Mouse (Mus musculus) kidney, embryonic 15.5 days (tissue): ENCODE data around the gene Znrd1. TPM values are rescaled to one million over a fixed set of nuclear protein-coding genes. Genes with fewer than 3 reads are reported as not detected.
"Not testable (repeated sequence)": the region's sequence is repeated elsewhere in the genome, so short reads cannot be mapped to it uniquely, and the experiment has no call there.

Source experiments
- ATAC-seq: fragments of 200-750 bp; cut with Nextera tagmentation; replicated peaks from 2 replicates; pipeline ENCODE4 v1.8.0; 2017; ENCODE audit warnings: moderate TSS enrichment; ENCODE audit not compliant: low FRiP score
- H3K27ac ChIP-seq: fragments of 300-500 bp; sonication (generic); 2 replicates; pipeline ENCODE4 v1.5.1; 2015; ENCODE audit warnings: mild to moderate bottlenecking, inconsistent platforms
- H3K27me3 ChIP-seq: fragments of 300-500 bp; sonication (generic); 2 replicates; pipeline ENCODE4 v1.6.1; 2015; ENCODE audit warnings: inconsistent platforms
- H3K36me3 ChIP-seq: fragments of 300-500 bp; sonication (generic); 2 replicates; pipeline ENCODE4 v1.6.1; 2015; ENCODE audit warnings: inconsistent platforms
- H3K4me1 ChIP-seq: fragments of 300-500 bp; sonication (generic); 2 replicates; pipeline ENCODE4 v1.6.1; 2015; ENCODE audit warnings: inconsistent platforms
- H3K4me2 ChIP-seq: fragments of 300-500 bp; sonication (generic); 2 replicates; pipeline ENCODE4 v1.6.1; 2015; ENCODE audit warnings: moderate library complexity, mild to moderate bottlenecking, inconsistent platforms
- H3K4me3 ChIP-seq: fragments of 300-500 bp; sonication (generic); replicated peaks from 2 replicates; pipeline ENCODE4 v1.5.1; 2015; ENCODE audit warnings: mild to moderate bottlenecking, inconsistent platforms
- H3K9ac ChIP-seq: fragments of 300-500 bp; sonication (generic); 2 replicates; pipeline ENCODE4 v1.6.1; 2015; ENCODE audit warnings: mild to moderate bottlenecking, inconsistent platforms
- H3K9me3 ChIP-seq: fragments of 300-500 bp; sonication (generic); replicated peaks from 2 replicates; pipeline ENCODE4 v1.6.1; 2016; ENCODE audit warnings: inconsistent platforms
- WGBS: fragments of 180-500 bp; shearing (Covaris S2); methylation state at CpG from one replicate; pipeline ENCODE4 v1.1.7; 2015; ENCODE audit warnings: mixed read lengths; 5-methylcytosine and 5-hydroxymethylcytosine counted together
- polyA plus RNA-seq: library from polyadenylated mRNA; unstranded; fragments of >200 nt; fragmentation: Nextera tagmentation; extraction: Ambion mirVana; gene quantifications from 2 replicates; pipeline ENCODE4 v1.2.1, GENCODE M21; 2015

The Znrd1 gene
- polyA plus RNA-seq, 1 experiment from 2014 or later, result 93.2 TPM

GRCm38 (mm10) chr17:36990630-36991029 lies 32.3 kb upstream of the Znrd1 start:
- 92% methylated on average over 6 of the region's 6 CpGs for WGBS
- H3K9me3 ChIP-seq, H3K9ac ChIP-seq, H3K4me3 ChIP-seq, H3K27ac ChIP-seq, H3K36me3 ChIP-seq, ATAC-seq, H3K4me2 ChIP-seq, H3K4me1 ChIP-seq: not testable (repeated sequence)
- H3K27me3 ChIP-seq, result peaks cover 27% of the 10 kb centered on the region

- peak within 1 kb of the TSS; percentile 44 for H3K4me2 ChIP-seq
- H3K36me3 ChIP-seq, result no peaks in the 10 kb centered on the region
- peaks cover 27% of the 10 kb centered on the region for H3K27me3 ChIP-seq
- no peak within 1 kb of the TSS for H3K27ac ChIP-seq
- no peak for ATAC-seq
- H3K4me3 ChIP-seq, result peak within 1 kb of the TSS; percentile 21
- no peaks in the 10 kb centered on the region for H3K9me3 ChIP-seq
- H3K9ac ChIP-seq, result no peak within 1 kb of the TSS
- peaks cover 4% of the 10 kb centered on the region; the same call in 1 of the 2 replicates for H3K4me1 ChIP-seq
- 21% methylated on average over 5 of the region's 5 CpGs for WGBS
Measured at GRCm38 (mm10) chr17:36989437-36989836, 31.1 kb upstream of the Znrd1 start, which contains the start of gene H2-M5. H2-M5 (minus strand) TSS chr17:36989537.

- ATAC-seq, result 0 out of 2 replicates have a peak, but pooled peaks have one; percentile 33
- 6% methylated on average over 24 of the region's 24 CpGs for whole genome bisulfite sequencing
Measured at GRCm38 (mm10) chr17:36988475-36988874, 30.1 kb upstream of the Znrd1 start.

GRCm38 (mm10) chr17:36982253-36983155 lies 24.1 kb upstream of the Znrd1 start:
- peaks cover 8% of the 10 kb centered on the region for H3K27me3 ChIP-seq
- WGBS, result 33% methylated on average over 5 of the region's 5 CpGs
- no peaks in the 10 kb centered on the region for H3K9me3 ChIP-seq
- ATAC-seq, result no peak; the same call in 1 of the 2 replicates
- no peak overlapping the region for H3K27ac ChIP-seq
- peaks cover 21% of the 10 kb centered on the region for H3K4me1 ChIP-seq
- H3K4me3 ChIP-seq, result no peak overlapping the region
- no peak overlapping the region for H3K9ac ChIP-seq
- no peak overlapping the region for H3K4me2 ChIP-seq
- H3K36me3 ChIP-seq, result no peaks in the 10 kb centered on the region

More at GRCm38 (mm10) chr17:36988475-36988874, 30.1 kb upstream of the Znrd1 start:
- Histone ChIP-seq H3K36me3 (no peaks in the 10 kb centered on the region), H3K4me3 (peak overlapping the region; percentile 21), H3K9me3 (no peaks in the 10 kb centered on the region), H3K4me1 (peaks cover 4% of the 10 kb centered on the region; the same call in 1 of the 2 replicates), H3K9ac (no peak overlapping the region), H3K27me3 (peaks cover 27% of the 10 kb centered on the region), H3K27ac (no peak overlapping the region), H3K4me2 (peak overlapping the region; percentile 44)

GRCm38 (mm10) chr17:36981845-36982244 lies 23.5 kb upstream of the Znrd1 start:
- Histone ChIP-seq H3K27me3 (peaks cover 4% of the 10 kb centered on the region), H3K4me3 (peak overlapping the region; percentile 22), H3K36me3 (no peaks in the 10 kb centered on the region), H3K4me2 (peak overlapping the region; percentile 54), H3K27ac (no peak overlapping the region), H3K4me1 (peaks cover 21% of the 10 kb centered on the region), H3K9ac (no peak overlapping the region), H3K9me3 (no peaks in the 10 kb centered on the region)
- WGBS, result 3% methylated on average over 4 of the region's 4 CpGs
- ATAC-seq, result no peak

- no peak within 1 kb of the TSS for H3K27ac ChIP-seq
- H3K4me3 ChIP-seq, result peak within 1 kb of the TSS; percentile 22
Measured at GRCm38 (mm10) chr17:36981221-36981813, 23.0 kb upstream of the Znrd1 start, which contains the start of gene 2410137M14Rik. 2410137M14Rik (minus strand) TSS chr17:36981237.

GRCm38 (mm10) chr17:36973271-36973787 lies 15.0 kb upstream of the Znrd1 start:
- H3K27me3 ChIP-seq, result no peaks in the 10 kb centered on the region
- 57% methylated on average over 8 of the region's 8 CpGs for WGBS
- H3K4me3 ChIP-seq, result no peak overlapping the region
- H3K4me2 ChIP-seq, result no peak overlapping the region
- H3K36me3 ChIP-seq, result no peaks in the 10 kb centered on the region
- no peak for ATAC-seq
- no peak overlapping the region for H3K9ac ChIP-seq
- no peaks in the 10 kb centered on the region for H3K4me1 ChIP-seq
- no peaks in the 10 kb centered on the region for H3K9me3 ChIP-seq
- H3K27ac ChIP-seq, result no peak overlapping the region

More at GRCm38 (mm10) chr17:36981221-36981813, 23.0 kb upstream of the Znrd1 start, which contains the start of gene 2410137M14Rik:
- no peaks in the 10 kb centered on the region for H3K9me3 ChIP-seq
- peaks cover 4% of the 10 kb centered on the region for H3K27me3 ChIP-seq
- ATAC-seq, result peak; percentile 54
- 8% methylated on average over 18 of the region's 18 CpGs for WGBS
- peaks cover 21% of the 10 kb centered on the region for H3K4me1 ChIP-seq
- no peak within 1 kb of the TSS for H3K9ac ChIP-seq
- H3K36me3 ChIP-seq, result no peaks in the 10 kb centered on the region
- peak within 1 kb of the TSS; percentile 54 for H3K4me2 ChIP-seq

GRCm38 (mm10) chr17:36972791-36973190 lies 14.4 kb upstream of the Znrd1 start:
- no peaks in the 10 kb centered on the region for H3K9me3 ChIP-seq
- 81% methylated on average over 3 of the region's 3 CpGs for WGBS
- no peak overlapping the region for H3K4me3 ChIP-seq
- no peaks in the 10 kb centered on the region for H3K27me3 ChIP-seq
- H3K36me3 ChIP-seq, result no peaks in the 10 kb centered on the region
- H3K9ac ChIP-seq, result no peak overlapping the region
- H3K27ac ChIP-seq, result no peak overlapping the region
- no peaks in the 10 kb centered on the region for H3K4me1 ChIP-seq
- ATAC-seq, result no peak
- no peak overlapping the region for H3K4me2 ChIP-seq

GRCm38 (mm10) chr17:36971172-36971850 lies 13.0 kb upstream of the Znrd1 start:
- Histone ChIP-seq H3K27ac (no peak overlapping the region), H3K4me3 (no peak overlapping the region), H3K27me3 (no peaks in the 10 kb centered on the region), H3K4me2 (no peak overlapping the region), H3K9ac (no peak overlapping the region), H3K9me3 (no peaks in the 10 kb centered on the region), H3K36me3 (no peaks in the 10 kb centered on the region), H3K4me1 (no peaks in the 10 kb centered on the region)
- no peak for ATAC-seq
- 86% methylated on average over 6 of the region's 6 CpGs for WGBS

- H3K9me3 ChIP-seq, result no peaks in the 10 kb centered on the region
- H3K9ac ChIP-seq, result no peak overlapping the region
- 86% methylated on average over 14 of the region's 14 CpGs for WGBS
- H3K4me1 ChIP-seq, result no peaks in the 10 kb centered on the region
- H3K27ac ChIP-seq, result no peak overlapping the region
- no peak for ATAC-seq
- H3K36me3 ChIP-seq, result no peaks in the 10 kb centered on the region
- no peak overlapping the region for H3K4me3 ChIP-seq
- no peaks in the 10 kb centered on the region for H3K27me3 ChIP-seq
- H3K4me2 ChIP-seq, result no peak overlapping the region
Measured at GRCm38 (mm10) chr17:36970316-36970890, 12.0 kb upstream of the Znrd1 start.

GRCm38 (mm10) chr17:36966875-36967274 lies 8.5 kb upstream of the Znrd1 start:
- ATAC-seq, result no peak
- H3K4me2 ChIP-seq, result no peak overlapping the region
- no peaks in the 10 kb centered on the region for H3K36me3 ChIP-seq
- no peak overlapping the region for H3K4me3 ChIP-seq
- no peak overlapping the region for H3K27ac ChIP-seq
- no peaks in the 10 kb centered on the region for H3K27me3 ChIP-seq
- whole genome bisulfite sequencing, result 85% methylated on average over 1 of the region's 1 CpGs
- no peak overlapping the region for H3K9ac ChIP-seq
- no peaks in the 10 kb centered on the region for H3K9me3 ChIP-seq
- no peaks in the 10 kb centered on the region for H3K4me1 ChIP-seq
